Mouse (Mus musculus) cerebellum, adult 18-20 months (tissue): Measurements from ENCODE around the gene Mrpl11.
A peak's percentile ranks its signal among the peaks of the same experiment; 100 is the strongest.
"Not testable (repeated sequence)": the region's sequence is repeated elsewhere in the genome, so short reads cannot be mapped to it uniquely, and the experiment has no call there.

Source experiments
- DNase-seq, 2 experiments: peaks; one replicate each; pipeline ENCODE4 v3.0.0; 2021

The Mrpl11 gene

GRCm38 (mm10) chr19:4961928-4962601 lies at the start of gene Mrpl11:
Gene Mrpl11, plus strand, starts transcription at chr19:4962147.
- peak; percentile 92 to 94 for DNase-seq

GRCm38 (mm10) chr19:4915924-4916603 lies 45.9 kb upstream of the Mrpl11 start:
- DNase-seq: no peak

- no peak for DNase-seq
Observed at GRCm38 (mm10) chr19:4916827-4917226, 45.1 kb upstream of the Mrpl11 start.

- no peak for DNase-seq
Observed at GRCm38 (mm10) chr19:4919652-4920051, 42.3 kb upstream of the Mrpl11 start.

GRCm38 (mm10) chr19:4925121-4925860 lies 36.7 kb upstream of the Mrpl11 start:
- DNase-seq: no peak

- peak; percentile 95 to 99 for DNase-seq
Observed at GRCm38 (mm10) chr19:4927904-4928531, 33.9 kb upstream of the Mrpl11 start, which contains the start of gene Dpp3. Gene Dpp3, minus strand, starts transcription at chr19:4928287.

- no peak for DNase-seq
Observed at GRCm38 (mm10) chr19:4928781-4929180, 33.2 kb upstream of the Mrpl11 start.

- no peak for DNase-seq
Observed at GRCm38 (mm10) chr19:4936896-4937295, 25.1 kb upstream of the Mrpl11 start.

- no peak for DNase-seq
Observed at GRCm38 (mm10) chr19:4937444-4938310, 24.3 kb upstream of the Mrpl11 start.

- DNase-seq: peak; percentile 87 to 91
Observed at GRCm38 (mm10) chr19:4942551-4943252, 19.2 kb upstream of the Mrpl11 start, which contains the start of gene Peli3. Gene Peli3, minus strand, starts transcription at chr19:4943127.

GRCm38 (mm10) chr19:4943253-4943588 lies 18.7 kb upstream of the Mrpl11 start:
- DNase-seq: no peak

- DNase-seq: no peak
Observed at GRCm38 (mm10) chr19:4945540-4945939, 16.4 kb upstream of the Mrpl11 start.

- DNase-seq: not testable (repeated sequence)
Observed at GRCm38 (mm10) chr19:4948641-4949040, 13.3 kb upstream of the Mrpl11 start.

GRCm38 (mm10) chr19:4968236-4968635 lies 6.3 kb downstream of the Mrpl11 start:
- no peak for DNase-seq

- DNase-seq: peak; percentile 76
Observed at GRCm38 (mm10) chr19:4981767-4982166, 19.8 kb downstream of the Mrpl11 start.

GRCm38 (mm10) chr19:4989013-4989412 lies 27.1 kb downstream of the Mrpl11 start:
- DNase-seq: peak; percentile 41 to 58

GRCm38 (mm10) chr19:4989434-4990255 lies 27.7 kb downstream of the Mrpl11 start:
- peak; percentile 81 to 87 for DNase-seq

- DNase-seq: no peak
Observed at GRCm38 (mm10) chr19:4990256-4990625, 28.3 kb downstream of the Mrpl11 start, which contains the start of gene Npas4. Gene Npas4, minus strand, starts transcription at chr19:4990316.

GRCm38 (mm10) chr19:4990716-4991115 lies 28.8 kb downstream of the Mrpl11 start:
- DNase-seq: peak; percentile 41 to 43

GRCm38 (mm10) chr19:4992371-4992770 lies 30.4 kb downstream of the Mrpl11 start:
- DNase-seq: no peak

- peak; percentile 88 to 95 for DNase-seq
Observed at GRCm38 (mm10) chr19:4992904-4993303, 31.0 kb downstream of the Mrpl11 start.
